Mouse (Mus musculus): ENCODE results near the gene Dhdds. TPM values are rescaled to one million over a fixed set of nuclear protein-coding genes. Genes with fewer than 3 reads are reported as not detected.

Gene Dhdds
- total and polyA plus RNA-seq, 2 experiments from 2014 or later = 41.5 to 49.5 TPM

DNA sequence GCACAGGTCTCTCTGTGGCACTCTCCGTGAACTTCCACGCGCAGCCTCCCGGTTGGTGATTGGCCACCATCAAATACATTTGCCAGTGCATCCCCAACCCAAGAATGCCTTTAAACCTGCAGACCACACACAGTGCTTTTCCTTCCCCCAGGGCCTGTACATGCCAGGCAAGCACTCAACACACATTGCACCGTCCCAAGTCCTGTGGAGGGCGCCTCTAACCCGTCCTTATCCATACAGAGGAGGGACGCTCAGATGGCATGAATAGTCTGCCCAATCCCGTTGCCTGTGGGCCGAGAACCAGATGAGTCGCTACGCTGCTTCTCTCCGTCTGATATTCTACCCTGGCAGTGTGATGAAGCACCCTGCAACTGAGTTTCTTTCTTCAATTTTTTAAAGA lies 17.8 kb downstream of the Dhdds start:
- no peaks in the 10 kb centered on the region for H3K9me3 ChIP-seq (ENCODE audit: low read length)
- H3K4me3 ChIP-seq (ENCODE audit: low read length) = no peak overlapping the region
- H3K4me1 ChIP-seq (ENCODE audit: insufficient read depth, low read length) = no peaks in the 10 kb centered on the region
- H3K9ac ChIP-seq (replicated peaks; ENCODE audit: low read length) = no peak overlapping the region
- H3K27me3 ChIP-seq (ENCODE audit: insufficient read depth, low read length) = no peaks in the 10 kb centered on the region
- peaks cover 27% of the 10 kb centered on the region; the same call in 1 of the 2 replicates for H3K36me3 ChIP-seq (ENCODE audit: insufficient read depth, low read length)
- H3K4me2 ChIP-seq (ENCODE audit: low read depth, low read length) = no peak overlapping the region
- ATAC-seq (no peak), DNase-seq (ENCODE audit: low spot score) (no peak)
- TF ChIP-seq CTCF (IDR thresholded peaks at IDR 0.05; ENCODE audit: low read depth) = peak; percentile 2; the same call in 1 of the 2 replicates
- H3K27ac ChIP-seq = no peak overlapping the region
- WGBS = 84% methylated on average over 13 of the region's 13 CpGs

- Histone ChIP-seq H3K4me1 (ENCODE audit: insufficient read depth, low read length) (no peaks in the 10 kb centered on the region), H3K27ac (no peak overlapping the region), H3K4me3 (ENCODE audit: low read length) (no peak overlapping the region), H3K36me3 (ENCODE audit: insufficient read depth, low read length) (peaks cover 27% of the 10 kb centered on the region; the same call in 1 of the 2 replicates), H3K9me3 (ENCODE audit: low read length) (no peaks in the 10 kb centered on the region), H3K27me3 (ENCODE audit: insufficient read depth, low read length) (no peaks in the 10 kb centered on the region), H3K9ac (replicated peaks; ENCODE audit: low read length) (no peak overlapping the region), H3K4me2 (ENCODE audit: low read depth, low read length) (no peak overlapping the region)
- DNase-seq (ENCODE audit: low spot score) (no peak), ATAC-seq (no peak)
- WGBS = 90% methylated on average over 5 of the region's 5 CpGs
- TF ChIP-seq CTCF (IDR thresholded peaks at IDR 0.05; ENCODE audit: low read depth) = no peak
These were observed 20.2 kb downstream of the Dhdds start for GRCm38 (mm10) chr4:133980496-133980895.

GRCm38 (mm10) chr4:133978021-133978711 lies 22.6 kb downstream of the Dhdds start:
- 94% methylated on average over 10 of the region's 10 CpGs for WGBS

DNA sequence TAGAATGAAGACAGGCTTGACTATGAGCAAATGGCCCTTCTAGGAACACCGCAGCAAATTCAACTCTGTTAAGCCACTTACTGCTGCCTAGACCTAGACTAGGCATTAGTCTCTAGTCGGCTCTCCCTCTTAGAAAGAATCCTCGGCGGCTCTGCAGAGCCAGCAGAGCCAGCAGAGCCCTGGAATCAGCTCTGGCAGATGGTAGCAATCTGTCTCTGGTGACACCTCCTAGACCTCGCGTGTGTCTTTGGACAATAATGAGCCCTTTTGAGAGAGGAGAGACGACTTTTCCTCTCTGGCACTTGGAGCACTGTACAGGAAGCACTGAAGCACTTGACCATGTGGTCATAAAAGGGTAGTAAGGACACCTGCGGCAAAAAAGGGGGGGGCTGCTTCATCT lies 29.0 kb downstream of the Dhdds start:
- peak; percentile 57 for DNase-seq (ENCODE audit: low spot score)
- 50% methylated on average over 8 of the region's 8 CpGs for WGBS
- no peak for ATAC-seq
- TF ChIP-seq CTCF (IDR thresholded peaks at IDR 0.05; ENCODE audit: low read depth) = no peak
- H3K9me3 ChIP-seq (ENCODE audit: low read length) = no peaks in the 10 kb centered on the region
- no peak overlapping the region for H3K4me2 ChIP-seq (ENCODE audit: low read depth, low read length)
- H3K27ac ChIP-seq = 0 out of 2 replicates have a peak overlapping the region, but pooled peaks have one; percentile 100
- H3K4me1 ChIP-seq (ENCODE audit: insufficient read depth, low read length) = peaks cover 17% of the 10 kb centered on the region; the same call in 1 of the 2 replicates
- H3K9ac ChIP-seq (replicated peaks; ENCODE audit: low read length) = no peak overlapping the region
- H3K4me3 ChIP-seq (ENCODE audit: low read length) = no peak overlapping the region
- peaks cover 6% of the 10 kb centered on the region; the same call in 1 of the 2 replicates for H3K36me3 ChIP-seq (ENCODE audit: insufficient read depth, low read length)
- no peaks in the 10 kb centered on the region for H3K27me3 ChIP-seq (ENCODE audit: insufficient read depth, low read length)

More at GRCm38 (mm10) chr4:133978021-133978711, 22.6 kb downstream of the Dhdds start:
- Histone ChIP-seq H3K27me3 (ENCODE audit: insufficient read depth, low read length) (no peaks in the 10 kb centered on the region), H3K4me1 (ENCODE audit: insufficient read depth, low read length) (no peaks in the 10 kb centered on the region), H3K9me3 (ENCODE audit: low read length) (no peaks in the 10 kb centered on the region), H3K4me2 (ENCODE audit: low read depth, low read length) (no peak overlapping the region), H3K36me3 (ENCODE audit: insufficient read depth, low read length) (peaks cover 30% of the 10 kb centered on the region; the same call in 1 of the 2 replicates), H3K9ac (replicated peaks; ENCODE audit: low read length) (no peak overlapping the region), H3K4me3 (ENCODE audit: low read length) (no peak overlapping the region), H3K27ac (no peak overlapping the region)
- ATAC-seq (no peak), DNase-seq (ENCODE audit: low spot score) (no peak)
- no peak for TF ChIP-seq CTCF (IDR thresholded peaks at IDR 0.05; ENCODE audit: low read depth)

- TF ChIP-seq CTCF (IDR thresholded peaks at IDR 0.05; ENCODE audit: low read depth) = no peak
- peak overlapping the region; percentile 100 for H3K27ac ChIP-seq
- no peak for ATAC-seq
- H3K27me3 ChIP-seq (ENCODE audit: insufficient read depth, low read length) = no peaks in the 10 kb centered on the region
- no peak overlapping the region for H3K9ac ChIP-seq (replicated peaks; ENCODE audit: low read length)
- no peaks in the 10 kb centered on the region for H3K9me3 ChIP-seq (ENCODE audit: low read length)
- peaks cover 3% of the 10 kb centered on the region; the same call in 1 of the 2 replicates for H3K36me3 ChIP-seq (ENCODE audit: insufficient read depth, low read length)
- peak; percentile 71 for DNase-seq (ENCODE audit: low spot score)
- H3K4me3 ChIP-seq (ENCODE audit: low read length) = no peak overlapping the region
- H3K4me2 ChIP-seq (ENCODE audit: low read depth, low read length) = no peak overlapping the region
- 48% methylated on average over 13 of the region's 13 CpGs for WGBS
- H3K4me1 ChIP-seq (ENCODE audit: insufficient read depth, low read length) = peaks cover 24% of the 10 kb centered on the region
These were observed 29.8 kb downstream of the Dhdds start for GRCm38 (mm10) chr4:133970876-133971275.

DNA sequence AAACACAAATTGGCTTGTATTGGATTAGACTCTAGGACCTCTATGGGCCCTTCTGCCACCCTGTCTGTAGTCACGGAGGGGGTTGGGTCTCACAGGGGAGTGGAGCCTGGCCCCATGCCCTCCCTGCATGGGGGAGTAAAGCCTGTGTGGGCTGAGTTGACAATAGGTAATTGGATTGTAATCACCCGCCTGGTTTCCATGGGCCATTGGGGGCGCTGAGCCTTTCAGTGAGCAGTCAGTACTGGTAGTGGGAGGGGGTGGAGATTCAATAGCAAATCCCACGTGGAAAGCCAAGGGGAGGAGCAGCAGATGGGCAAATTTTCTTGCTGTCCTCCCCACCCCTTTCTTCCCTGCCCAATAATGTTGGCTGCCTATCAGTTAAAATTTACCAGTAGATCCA lies 30.5 kb downstream of the Dhdds start:
- no peak overlapping the region for H3K4me3 ChIP-seq (ENCODE audit: low read length)
- no peak overlapping the region for H3K9ac ChIP-seq (replicated peaks; ENCODE audit: low read length)
- DNase-seq (ENCODE audit: low spot score) (peak; percentile 77), ATAC-seq (no peak)
- H3K36me3 ChIP-seq (ENCODE audit: insufficient read depth, low read length) = peaks cover 7% of the 10 kb centered on the region; the same call in 1 of the 2 replicates
- H3K27me3 ChIP-seq (ENCODE audit: insufficient read depth, low read length) = no peaks in the 10 kb centered on the region
- no peak overlapping the region for H3K4me2 ChIP-seq (ENCODE audit: low read depth, low read length)
- TF ChIP-seq CTCF (IDR thresholded peaks at IDR 0.05; ENCODE audit: low read depth) = peak; percentile 42
- H3K27ac ChIP-seq = peak overlapping the region; percentile 100; the same call in 1 of the 2 replicates
- WGBS = 12% methylated on average over 4 of the region's 4 CpGs
- no peaks in the 10 kb centered on the region for H3K9me3 ChIP-seq (ENCODE audit: low read length)
- peaks cover 24% of the 10 kb centered on the region for H3K4me1 ChIP-seq (ENCODE audit: insufficient read depth, low read length)

Data from hindbrain, postnatal 0 days (tissue).